Mouse (Mus musculus): Measurements from ENCODE around the gene Gm17334. TPM values are rescaled to one million over a fixed set of nuclear protein-coding genes. Genes with fewer than 3 reads are reported as not detected.

Gene Gm17334
- polyA plus RNA-seq, 2 experiments = 0.11 to 0.28 TPM

GRCm38 (mm10) chr11:53778455-53778854 lies 5.5 kb upstream of the Gm17334 start:
- Histone ChIP-seq H3K27ac (replicated peaks; ENCODE audit: low read depth, low read length) (no peak overlapping the region), H3K4me3 (replicated peaks; ENCODE audit: low read length) (no peak overlapping the region), H3K4me1 (ENCODE audit: control insufficient read depth, insufficient read depth, low read length) (no peaks in the 10 kb centered on the region; the same call in 1 of the 2 replicates), H3K9me3 (ENCODE audit: control insufficient read depth, low read length) (no peaks in the 10 kb centered on the region), H3K27me3 (ENCODE audit: control insufficient read depth, insufficient read depth, low read length) (no peaks in the 10 kb centered on the region), H3K9ac (ENCODE audit: low read depth, low read length, severe bottlenecking) (no peak overlapping the region), H3K4me2 (replicated peaks; ENCODE audit: low read depth, low read length, severe bottlenecking) (no peak overlapping the region), H3K36me3 (ENCODE audit: control insufficient read depth, insufficient read depth, low read length) (peaks cover 45% of the 10 kb centered on the region)
- ATAC-seq (ENCODE audit: low FRiP score, low read depth) = no peak
- no peak for DNase-seq (ENCODE audit: low spot score)
- 59% methylated on average over 5 of the region's 5 CpGs for WGBS
- TF ChIP-seq POLR2A (IDR thresholded peaks at IDR 0.05; ENCODE audit: borderline replicate concordance, extremely low read depth, insufficient read depth, insufficient read length) = no peak

- 81% methylated on average over 5 of the region's 5 CpGs for WGBS
- Histone ChIP-seq H3K4me1 (ENCODE audit: control insufficient read depth, insufficient read depth, low read length) (no peaks in the 10 kb centered on the region; the same call in 1 of the 2 replicates), H3K4me2 (replicated peaks; ENCODE audit: low read depth, low read length, severe bottlenecking) (no peak overlapping the region), H3K27ac (replicated peaks; ENCODE audit: low read depth, low read length) (no peak overlapping the region), H3K27me3 (ENCODE audit: control insufficient read depth, insufficient read depth, low read length) (no peaks in the 10 kb centered on the region), H3K4me3 (replicated peaks; ENCODE audit: low read length) (no peak overlapping the region), H3K36me3 (ENCODE audit: control insufficient read depth, insufficient read depth, low read length) (peaks cover 46% of the 10 kb centered on the region), H3K9ac (ENCODE audit: low read depth, low read length, severe bottlenecking) (no peak overlapping the region), H3K9me3 (ENCODE audit: control insufficient read depth, low read length) (no peaks in the 10 kb centered on the region)
- no peak for TF ChIP-seq POLR2A (IDR thresholded peaks at IDR 0.05; ENCODE audit: borderline replicate concordance, extremely low read depth, insufficient read depth, insufficient read length)
- ATAC-seq (ENCODE audit: low FRiP score, low read depth) (no peak), DNase-seq (ENCODE audit: low spot score) (no peak)
Measured at GRCm38 (mm10) chr11:53777736-53778135, 4.7 kb upstream of the Gm17334 start.

GRCm38 (mm10) chr11:53774659-53775255 lies 1.8 kb upstream of the Gm17334 start:
- DNase-seq (ENCODE audit: low spot score) (no peak), ATAC-seq (ENCODE audit: low FRiP score, low read depth) (no peak)
- 88% methylated on average over 13 of the region's 13 CpGs for WGBS
- Histone ChIP-seq H3K4me1 (ENCODE audit: control insufficient read depth, insufficient read depth, low read length) (peaks cover 3% of the 10 kb centered on the region; the same call in 1 of the 2 replicates), H3K9me3 (ENCODE audit: control insufficient read depth, low read length) (no peaks in the 10 kb centered on the region), H3K27me3 (ENCODE audit: control insufficient read depth, insufficient read depth, low read length) (no peaks in the 10 kb centered on the region), H3K9ac (ENCODE audit: low read depth, low read length, severe bottlenecking) (no peak overlapping the region), H3K27ac (replicated peaks; ENCODE audit: low read depth, low read length) (no peak overlapping the region), H3K4me2 (replicated peaks; ENCODE audit: low read depth, low read length, severe bottlenecking) (no peak overlapping the region), H3K36me3 (ENCODE audit: control insufficient read depth, insufficient read depth, low read length) (peaks cover 46% of the 10 kb centered on the region), H3K4me3 (replicated peaks; ENCODE audit: low read length) (no peak overlapping the region)
- no peak for TF ChIP-seq POLR2A (IDR thresholded peaks at IDR 0.05; ENCODE audit: borderline replicate concordance, extremely low read depth, insufficient read depth, insufficient read length)

- H3K9me3 ChIP-seq (ENCODE audit: control insufficient read depth, low read length) = no peaks in the 10 kb centered on the region
- no peaks in the 10 kb centered on the region for H3K27me3 ChIP-seq (ENCODE audit: control insufficient read depth, insufficient read depth, low read length)
- 88% methylated on average over 16 of the region's 16 CpGs for WGBS
- no peak for TF ChIP-seq POLR2A (IDR thresholded peaks at IDR 0.05; ENCODE audit: borderline replicate concordance, extremely low read depth, insufficient read depth, insufficient read length)
- H3K4me3 ChIP-seq (replicated peaks; ENCODE audit: low read length) = no peak overlapping the region
- no peak overlapping the region for H3K9ac ChIP-seq (ENCODE audit: low read depth, low read length, severe bottlenecking)
- no peak overlapping the region for H3K4me2 ChIP-seq (replicated peaks; ENCODE audit: low read depth, low read length, severe bottlenecking)
- peaks cover 7% of the 10 kb centered on the region; the same call in 1 of the 2 replicates for H3K4me1 ChIP-seq (ENCODE audit: control insufficient read depth, insufficient read depth, low read length)
- H3K27ac ChIP-seq (replicated peaks; ENCODE audit: low read depth, low read length) = no peak overlapping the region
- peaks cover 46% of the 10 kb centered on the region for H3K36me3 ChIP-seq (ENCODE audit: control insufficient read depth, insufficient read depth, low read length)
- DNase-seq (ENCODE audit: low spot score) (no peak), ATAC-seq (ENCODE audit: low FRiP score, low read depth) (no peak)
Measured at GRCm38 (mm10) chr11:53773641-53774360, 814 bp upstream of the Gm17334 start.

GRCm38 (mm10) chr11:53772536-53772935 lies 451 bp downstream of the Gm17334 start:
- no peak for TF ChIP-seq POLR2A (IDR thresholded peaks at IDR 0.05; ENCODE audit: borderline replicate concordance, extremely low read depth, insufficient read depth, insufficient read length)
- H3K4me2 ChIP-seq (replicated peaks; ENCODE audit: low read depth, low read length, severe bottlenecking) = no peak overlapping the region
- no peak overlapping the region for H3K4me3 ChIP-seq (replicated peaks; ENCODE audit: low read length)
- WGBS = 71% methylated on average over 9 of the region's 9 CpGs
- H3K9me3 ChIP-seq (ENCODE audit: control insufficient read depth, low read length) = no peaks in the 10 kb centered on the region
- H3K4me1 ChIP-seq (ENCODE audit: control insufficient read depth, insufficient read depth, low read length) = peaks cover 7% of the 10 kb centered on the region; the same call in 1 of the 2 replicates
- H3K36me3 ChIP-seq (ENCODE audit: control insufficient read depth, insufficient read depth, low read length) = peaks cover 39% of the 10 kb centered on the region
- H3K27me3 ChIP-seq (ENCODE audit: control insufficient read depth, insufficient read depth, low read length) = no peaks in the 10 kb centered on the region
- ATAC-seq (ENCODE audit: low FRiP score, low read depth) = no peak
- no peak for DNase-seq (ENCODE audit: low spot score)
- no peak overlapping the region for H3K9ac ChIP-seq (ENCODE audit: low read depth, low read length, severe bottlenecking)
- H3K27ac ChIP-seq (replicated peaks; ENCODE audit: low read depth, low read length) = no peak overlapping the region

Measured in limb, embryonic 14.5 days (tissue).